Mouse (Mus musculus): ENCODE data around the gene Hist1h2bh.
A peak's percentile ranks its signal among the peaks of the same experiment; 100 is the strongest.

Hist1h2bh gene

GRCm38 (mm10) chr13:23517603-23518294 is 25.4 kb downstream of the Hist1h2bh start:
- TF ChIP-seq GATA4 (IDR thresholded peaks at IDR 0.05; ENCODE audit: insufficient replicate concordance, low read length) = no peak

- TF ChIP-seq GATA4 (IDR thresholded peaks at IDR 0.05; ENCODE audit: insufficient replicate concordance, low read length) = no peak
These were observed 26.2 kb downstream of the Hist1h2bh start for GRCm38 (mm10) chr13:23516822-23517602.

GRCm38 (mm10) chr13:23515826-23516620 is 27.2 kb downstream of the Hist1h2bh start:
- TF ChIP-seq GATA4 (IDR thresholded peaks at IDR 0.05; ENCODE audit: insufficient replicate concordance, low read length) = no peak

- TF ChIP-seq GATA4 (IDR thresholded peaks at IDR 0.05; ENCODE audit: insufficient replicate concordance, low read length) = no peak
These were observed 27.9 kb downstream of the Hist1h2bh start for GRCm38 (mm10) chr13:23515281-23515680.

GRCm38 (mm10) chr13:23513517-23513916 is 29.7 kb downstream of the Hist1h2bh start:
- no peak for TF ChIP-seq GATA4 (IDR thresholded peaks at IDR 0.05; ENCODE audit: insufficient replicate concordance, low read length)

GRCm38 (mm10) chr13:23510127-23510526 is 33.1 kb downstream of the Hist1h2bh start:
- TF ChIP-seq GATA4 (IDR thresholded peaks at IDR 0.05; ENCODE audit: insufficient replicate concordance, low read length) = no peak

- no peak for TF ChIP-seq GATA4 (IDR thresholded peaks at IDR 0.05; ENCODE audit: insufficient replicate concordance, low read length)
These were observed 36.2 kb downstream of the Hist1h2bh start for GRCm38 (mm10) chr13:23506819-23507515.

GRCm38 (mm10) chr13:23506351-23506750 is 36.8 kb downstream of the Hist1h2bh start:
- no peak for TF ChIP-seq GATA4 (IDR thresholded peaks at IDR 0.05; ENCODE audit: insufficient replicate concordance, low read length)

GRCm38 (mm10) chr13:23505662-23506345 is 37.4 kb downstream of the Hist1h2bh start:
- no peak for TF ChIP-seq GATA4 (IDR thresholded peaks at IDR 0.05; ENCODE audit: insufficient replicate concordance, low read length)

- peak; percentile 38; the same call in 1 of the 2 replicates for TF ChIP-seq GATA4 (IDR thresholded peaks at IDR 0.05; ENCODE audit: insufficient replicate concordance, low read length)
These were observed 39.4 kb downstream of the Hist1h2bh start for GRCm38 (mm10) chr13:23503797-23504196.

GRCm38 (mm10) chr13:23502916-23503315 is 40.3 kb downstream of the Hist1h2bh start:
- no peak for TF ChIP-seq GATA4 (IDR thresholded peaks at IDR 0.05; ENCODE audit: insufficient replicate concordance, low read length)

GRCm38 (mm10) chr13:23502031-23502567 is 41.1 kb downstream of the Hist1h2bh start:
- TF ChIP-seq GATA4 (IDR thresholded peaks at IDR 0.05; ENCODE audit: insufficient replicate concordance, low read length) = no peak

GRCm38 (mm10) chr13:23501511-23501910 is 41.7 kb downstream of the Hist1h2bh start:
- TF ChIP-seq GATA4 (IDR thresholded peaks at IDR 0.05; ENCODE audit: insufficient replicate concordance, low read length) = no peak
